Mouse (Mus musculus) effector memory CD4-positive, alpha-beta T cell, adult 7 months (primary cell): Measurements from ENCODE around the gene Specc1. TPM values are rescaled to one million over a fixed set of nuclear protein-coding genes. Genes with fewer than 3 reads are reported as not detected.

Experiments
- polyA plus RNA-seq: library from polyadenylated mRNA; unstranded; fragments of 100-300 nt; shearing (Covaris generic); gene quantifications from one replicate; pipeline ENCODE4 v1.2.1, GENCODE M21; 2017

Gene Specc1
- 0.96 TPM for polyA plus RNA-seq

GRCm38 (mm10) chr11:61956572-61957295 is at the start of gene Specc1:
TSS of gene Specc1 (plus strand) at chr11:61956763.

GRCm38 (mm10) chr11:61930098-61930517 is 26.5 kb upstream of the Specc1 start, which contains the start of gene Akap10:
TSS of gene Akap10 (minus strand) at chr11:61930252.

GRCm38 (mm10) chr11:62248401-62249244 is 292.1 kb downstream of the Specc1 start, which contains the start of gene Adora2b:
TSS of gene Adora2b (plus strand) at chr11:62248984.

Other genes starting within 250 kb of the Specc1 start
- not detected for gene Slc5a10, start 235.9 kb upstream of the Specc1 start, polyA plus RNA-seq
- gene Prpsap2, start 194.7 kb upstream of the Specc1 start, polyA plus RNA-seq = 23.7 TPM
- gene Ulk2, start 101.7 kb upstream of the Specc1 start, polyA plus RNA-seq = 24.5 TPM
- 54.2 TPM for gene Akap10, start 26.5 kb upstream of the Specc1 start, polyA plus RNA-seq